Mouse (Mus musculus) cerebellum, adult 2 months (tissue): ENCODE data around the gene Nt5c2.
A peak's percentile ranks its signal among the peaks of the same experiment; 100 is the strongest.

Experiments used
- CTCF ChIP-seq: fragments of 200-500 bp; IDR thresholded peaks from 2 replicates; pipeline ENCODE4 v1.5.1; 2011; ENCODE audit warnings: low read depth, mild to moderate bottlenecking, control low read depth, low read length, moderate library complexity, borderline replicate concordance; ENCODE audit not compliant: insufficient read depth
- POLR2A ChIP-seq: fragments of 200-500 bp; IDR thresholded peaks from 2 replicates; pipeline ENCODE4 v1.6.1; 2011; ENCODE audit warnings: low read length, control low read depth, borderline replicate concordance; ENCODE audit not compliant: insufficient read depth

GRCm38 (mm10) chr19:46991145-46991544 lies 23.8 kb downstream of the Nt5c2 start:
- TF ChIP-seq CTCF (peak; percentile 92), POLR2A (no peak)
